Mouse (Mus musculus): ENCODE measurements around the gene Samd1. TPM values are rescaled to one million over a fixed set of nuclear protein-coding genes. Genes with fewer than 3 reads are reported as not detected.
"Not testable (repeated sequence)": the region's sequence is repeated elsewhere in the genome, so short reads cannot be mapped to it uniquely, and the experiment has no call there.

Samd1 gene
- polyA plus RNA-seq, 1 experiment, result 37.5 TPM

DNA sequence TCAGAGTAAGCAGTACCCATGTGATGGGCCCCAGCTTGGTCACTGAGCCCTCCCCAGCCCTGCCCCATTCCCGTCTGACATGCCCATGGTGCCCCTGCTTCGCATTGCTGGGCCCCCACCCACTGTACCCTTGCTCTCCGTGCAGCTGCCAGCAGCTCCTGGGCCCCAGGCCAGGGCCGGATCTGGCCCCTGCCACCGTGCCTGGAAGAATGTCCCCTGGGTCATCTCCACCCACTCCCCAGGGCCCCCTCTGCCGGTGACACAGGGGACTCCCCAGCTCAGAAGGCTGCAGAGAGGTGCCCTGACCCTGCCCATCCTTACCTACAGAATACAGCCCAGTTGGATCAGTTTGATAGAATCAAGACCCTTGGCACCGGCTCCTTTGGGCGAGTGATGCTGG lies 16.6 kb upstream of the Samd1 start:
- H3K36me3 ChIP-seq (ENCODE audit: control insufficient read depth), result peaks cover 67% of the 10 kb centered on the region
- no peaks in the 10 kb centered on the region for H3K9me3 ChIP-seq (ENCODE audit: control insufficient read depth, low read length)
- no peak overlapping the region for H3K4me3 ChIP-seq (replicated peaks)
- H3K4me1 ChIP-seq (ENCODE audit: control insufficient read depth), result peaks cover 23% of the 10 kb centered on the region
- H3K27me3 ChIP-seq (ENCODE audit: control insufficient read depth), result no peaks in the 10 kb centered on the region
- no peak for TF ChIP-seq GATA1 (IDR thresholded peaks at IDR 0.05; ENCODE audit: low read length)
- TF ChIP-seq TAL1 (IDR thresholded peaks at IDR 0.05; ENCODE audit: low read length), result no peak

DNA sequence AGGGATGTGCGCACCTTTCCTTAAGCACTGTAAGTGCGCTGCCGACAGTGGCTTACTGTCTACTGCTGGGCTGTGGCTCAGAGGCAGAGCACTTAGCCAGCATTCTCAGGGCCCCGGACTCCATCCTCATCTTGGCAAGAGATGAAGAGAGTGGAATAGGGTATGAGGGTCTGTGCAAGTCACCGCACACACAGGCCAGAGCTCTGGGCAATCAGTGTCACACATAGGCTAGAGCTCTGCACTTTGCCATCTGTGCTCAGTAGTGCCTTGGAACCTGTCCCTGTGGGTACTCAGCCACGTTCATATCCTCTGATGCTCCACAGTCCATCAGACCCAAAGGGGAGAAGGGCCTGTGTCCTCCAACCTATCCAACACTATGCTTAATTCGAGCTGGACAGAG lies 15.9 kb upstream of the Samd1 start:
- Histone ChIP-seq H3K27me3 (ENCODE audit: control insufficient read depth) (no peaks in the 10 kb centered on the region), H3K36me3 (ENCODE audit: control insufficient read depth) (peaks cover 70% of the 10 kb centered on the region), H3K4me3 (replicated peaks) (no peak overlapping the region), H3K4me1 (ENCODE audit: control insufficient read depth) (peaks cover 16% of the 10 kb centered on the region), H3K9me3 (ENCODE audit: control insufficient read depth, low read length) (no peaks in the 10 kb centered on the region)
- no peak for TF ChIP-seq GATA1 (IDR thresholded peaks at IDR 0.05; ENCODE audit: low read length)
- no peak for TF ChIP-seq TAL1 (IDR thresholded peaks at IDR 0.05; ENCODE audit: low read length)

DNA sequence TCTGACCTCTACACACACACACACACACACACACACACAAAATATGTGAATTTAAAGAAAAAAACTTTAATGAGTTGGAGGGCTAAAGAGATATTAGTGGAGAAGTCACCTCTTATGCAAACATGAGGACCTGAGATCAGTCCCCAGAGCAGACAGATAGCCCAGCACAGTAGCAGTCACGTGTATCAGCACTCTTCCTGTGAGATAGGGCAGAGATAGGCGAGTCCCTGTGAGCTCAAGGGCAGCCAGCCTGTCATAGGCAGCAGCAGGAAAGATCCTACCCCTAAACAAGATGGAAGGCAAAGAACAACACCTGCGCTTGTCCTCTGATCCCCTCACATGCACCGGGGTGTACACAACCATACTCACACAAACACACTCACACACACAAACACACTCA lies 15.0 kb upstream of the Samd1 start:
- Histone ChIP-seq H3K36me3 (ENCODE audit: control insufficient read depth) (peaks cover 78% of the 10 kb centered on the region), H3K4me3 (replicated peaks) (no peak overlapping the region), H3K4me1 (ENCODE audit: control insufficient read depth) (peaks cover 8% of the 10 kb centered on the region), H3K9me3 (ENCODE audit: control insufficient read depth, low read length) (no peaks in the 10 kb centered on the region), H3K27me3 (ENCODE audit: control insufficient read depth) (no peaks in the 10 kb centered on the region)
- no peak for TF ChIP-seq GATA1 (IDR thresholded peaks at IDR 0.05; ENCODE audit: low read length)
- TF ChIP-seq TAL1 (IDR thresholded peaks at IDR 0.05; ENCODE audit: low read length), result no peak

DNA sequence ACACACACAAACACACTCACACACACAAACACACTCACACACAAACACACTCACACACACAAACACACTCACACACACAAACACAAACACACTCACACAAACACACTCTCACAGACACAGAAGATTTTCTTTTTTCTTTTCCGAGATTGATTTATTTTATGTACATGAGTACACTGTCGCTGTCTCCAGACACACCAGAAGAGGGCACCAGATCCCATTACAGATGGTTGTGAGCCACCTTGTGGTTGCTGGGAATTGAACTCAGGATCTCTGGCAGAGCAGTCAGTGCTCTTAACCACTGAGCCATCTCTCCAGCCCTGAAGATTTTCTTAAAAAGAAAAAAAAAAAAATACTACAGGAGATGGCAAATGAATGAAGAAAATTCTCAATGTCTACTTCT lies 14.2 kb upstream of the Samd1 start:
- peaks cover 79% of the 10 kb centered on the region for H3K36me3 ChIP-seq (ENCODE audit: control insufficient read depth)
- H3K4me1 ChIP-seq (ENCODE audit: control insufficient read depth); H3K9me3 ChIP-seq (ENCODE audit: control insufficient read depth, low read length); H3K27me3 ChIP-seq (ENCODE audit: control insufficient read depth); H3K4me3 ChIP-seq (replicated peaks): not testable (repeated sequence)

DNA sequence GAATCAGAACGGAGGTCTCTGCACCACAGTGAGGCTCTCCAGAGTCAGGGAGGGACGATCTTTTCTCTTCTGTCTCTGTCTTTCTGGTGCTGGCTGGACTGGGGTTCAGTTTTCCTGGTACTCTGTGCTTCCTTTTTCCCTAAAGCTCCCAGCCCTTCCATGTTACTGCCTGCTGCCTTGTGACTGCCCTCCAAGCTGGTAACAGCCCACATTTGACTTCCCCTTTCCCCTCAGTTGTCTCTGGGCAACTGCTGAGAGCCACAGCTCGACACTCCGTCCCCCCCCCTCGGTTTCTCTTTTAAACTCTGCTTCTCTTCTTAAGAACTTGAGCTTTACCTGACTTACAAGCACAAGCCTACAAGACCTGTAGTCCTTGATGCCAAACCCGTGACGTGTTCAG lies 8.2 kb upstream of the Samd1 start:
- TF ChIP-seq GATA1 (IDR thresholded peaks at IDR 0.05; ENCODE audit: low read length), result no peak
- no peak for TF ChIP-seq TAL1 (IDR thresholded peaks at IDR 0.05; ENCODE audit: low read length)
- H3K27me3 ChIP-seq (ENCODE audit: control insufficient read depth), result no peaks in the 10 kb centered on the region
- H3K4me1 ChIP-seq (ENCODE audit: control insufficient read depth), result peaks cover 42% of the 10 kb centered on the region
- no peaks in the 10 kb centered on the region for H3K9me3 ChIP-seq (ENCODE audit: control insufficient read depth, low read length)
- H3K4me3 ChIP-seq (replicated peaks), result no peak overlapping the region
- peaks cover 78% of the 10 kb centered on the region for H3K36me3 ChIP-seq (ENCODE audit: control insufficient read depth)

DNA sequence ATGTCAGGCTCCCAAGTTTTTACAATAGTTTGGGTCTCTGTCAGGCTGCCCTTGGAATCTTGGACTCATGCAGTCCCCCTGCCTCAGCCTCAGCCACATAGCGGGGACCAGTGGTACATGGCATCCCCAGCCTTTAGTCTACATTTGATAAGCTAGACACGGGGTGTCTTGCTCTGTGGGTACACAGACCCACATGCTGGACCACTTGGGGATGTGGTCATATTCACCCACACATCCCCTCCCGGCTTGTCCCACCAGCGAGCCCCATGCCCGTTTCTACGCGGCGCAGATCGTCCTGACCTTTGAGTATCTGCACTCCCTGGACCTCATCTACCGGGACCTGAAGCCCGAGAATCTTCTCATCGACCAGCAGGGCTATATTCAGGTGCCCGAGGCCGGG lies 7.3 kb upstream of the Samd1 start:
- peaks cover 80% of the 10 kb centered on the region for H3K36me3 ChIP-seq (ENCODE audit: control insufficient read depth)

DNA sequence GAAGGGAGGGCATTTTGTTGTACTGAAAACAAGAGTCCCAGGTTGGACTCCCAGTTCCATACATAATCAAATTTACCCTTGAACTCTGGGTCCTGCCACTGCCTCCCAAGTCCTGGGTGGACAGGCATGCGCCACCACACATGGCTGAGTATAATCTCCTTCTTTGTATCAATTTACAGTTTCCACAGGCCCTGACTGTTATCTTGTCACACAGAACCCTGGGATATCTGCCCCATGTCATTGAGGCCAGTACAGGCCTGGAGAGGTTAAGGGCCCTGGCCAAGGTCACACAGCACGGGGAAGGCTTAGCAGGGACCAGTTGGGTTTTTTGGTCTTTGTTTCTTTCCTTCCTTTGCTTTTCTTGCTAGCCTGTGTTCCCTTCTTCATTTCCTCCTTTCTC lies 5.0 kb upstream of the Samd1 start:
- peak; percentile 12; the same call in 1 of the 3 replicates for TF ChIP-seq TAL1 (IDR thresholded peaks at IDR 0.05; ENCODE audit: low read length)
- peak; percentile 25; the same call in 1 of the 2 replicates for TF ChIP-seq GATA1 (IDR thresholded peaks at IDR 0.05; ENCODE audit: low read length)
- Histone ChIP-seq H3K36me3 (ENCODE audit: control insufficient read depth) (peaks cover 66% of the 10 kb centered on the region), H3K9me3 (ENCODE audit: control insufficient read depth, low read length) (no peaks in the 10 kb centered on the region), H3K4me3 (replicated peaks) (peak overlapping the region; percentile 22), H3K27me3 (ENCODE audit: control insufficient read depth) (no peaks in the 10 kb centered on the region), H3K4me1 (ENCODE audit: control insufficient read depth) (peaks cover 61% of the 10 kb centered on the region)

More for the DNA sequence above, 7.3 kb upstream of the Samd1 start:
- Histone ChIP-seq H3K9me3 (ENCODE audit: control insufficient read depth, low read length) (no peaks in the 10 kb centered on the region), H3K4me1 (ENCODE audit: control insufficient read depth) (peaks cover 48% of the 10 kb centered on the region), H3K4me3 (replicated peaks) (no peak overlapping the region), H3K27me3 (ENCODE audit: control insufficient read depth) (no peaks in the 10 kb centered on the region)
- TF ChIP-seq GATA1 (IDR thresholded peaks at IDR 0.05; ENCODE audit: low read length) (no peak), TAL1 (IDR thresholded peaks at IDR 0.05; ENCODE audit: low read length) (no peak)

DNA sequence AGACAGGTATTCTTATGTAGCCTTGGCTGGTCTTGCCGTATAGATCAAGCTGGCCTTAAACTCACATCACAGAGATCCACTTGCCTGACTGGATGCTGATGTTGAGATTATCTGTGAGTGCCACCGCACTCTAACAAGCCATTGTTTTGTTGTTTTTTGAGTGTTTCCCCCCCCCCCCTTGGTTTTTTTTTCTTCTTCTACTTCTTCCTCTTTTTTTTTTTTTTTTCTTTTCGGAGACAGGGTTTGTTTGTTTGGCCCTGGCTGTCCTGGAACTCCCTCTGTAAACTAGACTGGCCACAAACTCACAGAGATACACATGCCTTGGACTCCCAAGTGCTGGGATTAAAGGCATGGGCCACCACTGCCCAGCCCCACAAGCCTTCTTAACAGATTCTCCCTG lies 3.4 kb upstream of the Samd1 start:
- Histone ChIP-seq H3K4me3 (replicated peaks) (no peak overlapping the region), H3K4me1 (ENCODE audit: control insufficient read depth) (peaks cover 69% of the 10 kb centered on the region), H3K36me3 (ENCODE audit: control insufficient read depth) (peaks cover 57% of the 10 kb centered on the region), H3K27me3 (ENCODE audit: control insufficient read depth) (no peaks in the 10 kb centered on the region), H3K9me3 (ENCODE audit: control insufficient read depth, low read length) (no peaks in the 10 kb centered on the region)
- no peak for TF ChIP-seq GATA1 (IDR thresholded peaks at IDR 0.05; ENCODE audit: low read length)
- no peak for TF ChIP-seq TAL1 (IDR thresholded peaks at IDR 0.05; ENCODE audit: low read length)

DNA sequence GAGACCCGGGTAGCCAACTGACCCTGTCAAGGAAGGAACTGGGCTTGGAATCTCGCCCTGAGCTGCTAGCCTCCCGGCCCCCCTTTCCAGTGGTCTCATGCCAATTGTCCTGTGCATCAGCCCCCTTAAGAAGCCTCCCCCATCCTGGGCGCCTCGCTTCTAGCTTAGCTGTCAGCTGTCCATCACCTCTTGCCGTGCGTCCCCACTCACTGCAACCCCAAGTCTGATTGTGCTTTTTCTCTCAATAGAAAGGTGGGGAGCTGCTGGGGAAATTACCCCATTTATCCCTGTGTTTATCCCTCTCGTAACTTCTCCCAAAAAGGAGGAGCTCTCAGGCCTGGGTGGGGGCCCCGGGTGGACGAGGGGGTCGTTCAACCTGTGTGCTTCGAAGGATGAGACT lies 1.5 kb upstream of the Samd1 start:
- peaks cover 60% of the 10 kb centered on the region for H3K36me3 ChIP-seq (ENCODE audit: control insufficient read depth)
- H3K4me1 ChIP-seq (ENCODE audit: control insufficient read depth), result peaks cover 71% of the 10 kb centered on the region
- H3K4me3 ChIP-seq (replicated peaks), result peak overlapping the region; percentile 91
- H3K9me3 ChIP-seq (ENCODE audit: control insufficient read depth, low read length), result no peaks in the 10 kb centered on the region
- no peak for TF ChIP-seq GATA1 (IDR thresholded peaks at IDR 0.05; ENCODE audit: low read length)
- TF ChIP-seq TAL1 (IDR thresholded peaks at IDR 0.05; ENCODE audit: low read length), result no peak
- no peaks in the 10 kb centered on the region for H3K27me3 ChIP-seq (ENCODE audit: control insufficient read depth)
